Mouse (Mus musculus) CD8-positive naive resting alpha-beta T cell, adult 2 months (primary cell): ENCODE results near the gene Spns3.

Source experiments
- DNase-seq, 2 experiments: peaks; one replicate each; pipeline ENCODE4 v3.0.0; 2022; ENCODE audit warnings: low read depth in 2 of 2, low spot score in 2 of 2

The Spns3 gene

GRCm38 (mm10) chr11:72519895-72520294 lies 30.4 kb downstream of the Spns3 start:
- DNase-seq = no peak

- no peak for DNase-seq
Measured at GRCm38 (mm10) chr11:72519189-72519588, 31.1 kb downstream of the Spns3 start.

- no peak for DNase-seq
Measured at GRCm38 (mm10) chr11:72518449-72518848, 31.9 kb downstream of the Spns3 start.

GRCm38 (mm10) chr11:72514967-72515366 lies 35.3 kb downstream of the Spns3 start:
- no peak for DNase-seq

GRCm38 (mm10) chr11:72508651-72509050 lies 41.7 kb downstream of the Spns3 start:
- DNase-seq = no peak

GRCm38 (mm10) chr11:72507651-72508050 lies 42.7 kb downstream of the Spns3 start:
- no peak for DNase-seq

GRCm38 (mm10) chr11:72504016-72504797 lies 46.1 kb downstream of the Spns3 start:
- no peak for DNase-seq

GRCm38 (mm10) chr11:72503501-72503921 lies 46.8 kb downstream of the Spns3 start:
- DNase-seq = no peak

GRCm38 (mm10) chr11:72502236-72502635 lies 48.1 kb downstream of the Spns3 start:
- no peak for DNase-seq

- no peak for DNase-seq
Measured at GRCm38 (mm10) chr11:72501426-72502002, 48.8 kb downstream of the Spns3 start.

- no peak for DNase-seq
Measured at GRCm38 (mm10) chr11:72500139-72500538, 50.2 kb downstream of the Spns3 start.

- DNase-seq = no peak
Measured at GRCm38 (mm10) chr11:72497367-72497766, 52.9 kb downstream of the Spns3 start.

GRCm38 (mm10) chr11:72496775-72497174 lies 53.5 kb downstream of the Spns3 start:
- DNase-seq = no peak

GRCm38 (mm10) chr11:72496066-72496465 lies 54.2 kb downstream of the Spns3 start:
- DNase-seq = no peak

GRCm38 (mm10) chr11:72494046-72494988 lies 56.0 kb downstream of the Spns3 start:
- DNase-seq = no peak

GRCm38 (mm10) chr11:72491130-72491960 lies 59.0 kb downstream of the Spns3 start:
- no peak for DNase-seq

GRCm38 (mm10) chr11:72489881-72490301 lies 60.4 kb downstream of the Spns3 start, which contains the start of gene Spns2:
Gene Spns2, minus strand, starts transcription at chr11:72489904.
- peak; percentile 6 to 10 for DNase-seq

GRCm38 (mm10) chr11:72489397-72489796 lies 60.9 kb downstream of the Spns3 start:
- no peak for DNase-seq

- DNase-seq = no peak
Measured at GRCm38 (mm10) chr11:72488753-72489271, 61.5 kb downstream of the Spns3 start.

GRCm38 (mm10) chr11:72487739-72488138 lies 62.6 kb downstream of the Spns3 start:
- no peak for DNase-seq
